18 mouse cellular contexts compared by ENCODE assay signal in genomic region chr11:68979320-68979733, GRCm38 (mm10). TPM values are rescaled to one million over a fixed set of nuclear protein-coding genes. Genes with fewer than 3 reads are reported as not detected.
DNase-seq lines count a peak whose midpoint lies in the region; ATAC-seq and TF ChIP-seq lines count a peak whose summit lies in the region.
"Had no signal": no experiment of that assay in that cellular context is flagged by ENCODE, and none has a peak within 500 bp of the region (broad histone marks: within the 10 kb centered on the region; RNA-seq: fewer than 3 reads in every experiment).

No protein-coding gene starts in this region.

- peak; percentile 35 to 67 for TF ChIP-seq EP300 in MEL (IDR thresholded peaks at IDR 0.05; ENCODE audit: low read depth in 1 of 2, low read length in 2 of 2)

- H3K9ac ChIP-seq in liver, embryonic 12.5 days = no peak overlapping the region
- no peak overlapping the region; the same call in 1 of the 2 replicates for H3K9ac ChIP-seq in MEL (ENCODE audit: control insufficient read depth, low read depth, low read length, poor library complexity, severe bottlenecking)
- H3K9ac ChIP-seq in intestine, embryonic 16.5 days (ENCODE audit: low read depth, low read length) = no peak overlapping the region
- no peak overlapping the region for H3K9ac ChIP-seq in stomach, embryonic 15.5 days
- H3K9ac ChIP-seq in kidney, embryonic 15.5 days = no peak overlapping the region
- H3K9ac ChIP-seq: forebrain, embryonic 12.5 days; heart, embryonic 15.5 days; hindbrain, embryonic 12.5 days; neural tube, embryonic 15.5 days had no signal

- no peaks in the 10 kb centered on the region for H3K9me3 ChIP-seq in liver, embryonic 12.5 days (replicated peaks)
- H3K9me3 ChIP-seq in MEL (replicated peaks; ENCODE audit: insufficient read depth, low read length) = no peaks in the 10 kb centered on the region
- H3K9me3 ChIP-seq in intestine, embryonic 16.5 days (ENCODE audit: control insufficient read depth, low read length) = no peaks in the 10 kb centered on the region
- no peaks in the 10 kb centered on the region for H3K9me3 ChIP-seq in stomach, embryonic 15.5 days
- no peaks in the 10 kb centered on the region for H3K9me3 ChIP-seq in kidney, embryonic 15.5 days (replicated peaks)
- H3K9me3 ChIP-seq: forebrain, embryonic 12.5 days; heart, embryonic 15.5 days; hindbrain, embryonic 12.5 days; neural tube, embryonic 15.5 days had no signal

- H3K36me3 ChIP-seq in liver, embryonic 12.5 days = no peaks in the 10 kb centered on the region
- H3K36me3 ChIP-seq in MEL (ENCODE audit: control insufficient read depth in 1 of 2, insufficient read depth in 2 of 2, low read length in 2 of 2) = peaks cover 0 to 8% of the 10 kb centered on the region in 2 experiments; a peak in 2 of 4 replicates
- H3K36me3 ChIP-seq in intestine, embryonic 16.5 days (ENCODE audit: control insufficient read depth, insufficient read depth, low read length) = no peaks in the 10 kb centered on the region
- H3K36me3 ChIP-seq in stomach, embryonic 15.5 days = no peaks in the 10 kb centered on the region
- H3K36me3 ChIP-seq in kidney, embryonic 15.5 days = no peaks in the 10 kb centered on the region
- H3K36me3 ChIP-seq: forebrain, embryonic 12.5 days; heart, embryonic 15.5 days; hindbrain, embryonic 12.5 days; neural tube, embryonic 15.5 days had no signal

- no peak overlapping the region for H3K4me3 ChIP-seq in liver, embryonic 12.5 days
- peak overlapping the region in 1 of 2 experiments; percentile 6; a peak in 1 of 4 replicates for H3K4me3 ChIP-seq in MEL (ENCODE audit: control insufficient read depth in 1 of 2, insufficient read depth in 1 of 2, low read depth in 2 of 2, low read length in 2 of 2)
- no peak overlapping the region for H3K4me3 ChIP-seq in intestine, embryonic 16.5 days (ENCODE audit: low read length)
- no peak overlapping the region for H3K4me3 ChIP-seq in stomach, embryonic 15.5 days (replicated peaks)
- no peak overlapping the region for H3K4me3 ChIP-seq in kidney, embryonic 15.5 days (replicated peaks)
- H3K4me3 ChIP-seq: forebrain, embryonic 12.5 days; heart, embryonic 15.5 days; hindbrain, embryonic 12.5 days; neural tube, embryonic 15.5 days had no signal

- DNase-seq in liver (no peak), MEL (ENCODE audit: low read depth, low spot score) (peak; percentile 85)
- no peak for DNase-seq in spleen, adult 18-20 months
- no peak for DNase-seq in neural tube, embryonic 10.5 days (ENCODE audit: extremely low spot score, low spot score)
- DNase-seq: adrenal gland, postnatal 36 days; cerebellum, adult 9-11 months; lung, postnatal 14 days; thymus, postnatal 36 days had no signal

- no peak for TF ChIP-seq RAD21 in MEL (IDR thresholded peaks at IDR 0.05; ENCODE audit: low read depth, low read length)

- no peaks in the 10 kb centered on the region for H3K79me2 ChIP-seq in MEL (ENCODE audit: control insufficient read depth, insufficient read depth, low read length, poor library complexity)

- peak overlapping the region; percentile 25; the same call in 1 of the 2 replicates for H3K27ac ChIP-seq in liver, embryonic 12.5 days
- peak overlapping the region; percentile 47 for H3K27ac ChIP-seq in MEL (ENCODE audit: control insufficient read depth, low read depth, low read length)
- H3K27ac ChIP-seq in intestine, embryonic 16.5 days (ENCODE audit: low read length) = peak overlapping the region; percentile 43
- H3K27ac ChIP-seq in stomach, embryonic 15.5 days = peak overlapping the region; percentile 79
- H3K27ac ChIP-seq in kidney, embryonic 15.5 days = no peak overlapping the region
- H3K27ac ChIP-seq: forebrain, embryonic 12.5 days; heart, embryonic 15.5 days; hindbrain, embryonic 12.5 days; neural tube, embryonic 15.5 days had no signal

- no peak for TF ChIP-seq CTCF in MEL (IDR thresholded peaks at IDR 0.05 in 2 of 3, conservative IDR thresholded peaks at IDR 0.05 in 1 of 3; ENCODE audit: control insufficient read depth in 1 of 3, insufficient read depth in 1 of 3, low read depth in 2 of 3, low read length in 3 of 3, poor library complexity in 1 of 3, severe bottlenecking in 1 of 3)

- TF ChIP-seq POLR2A in MEL (IDR thresholded peaks at IDR 0.05; ENCODE audit: control insufficient read depth in 1 of 2, insufficient read depth in 1 of 2, low read depth in 1 of 2, low read length in 2 of 2, poor library complexity in 1 of 2) = no peak

- H3K4me2 ChIP-seq in liver, embryonic 12.5 days = no peak overlapping the region
- no peak overlapping the region for H3K4me2 ChIP-seq in intestine, embryonic 16.5 days (ENCODE audit: low read depth, low read length)
- H3K4me2 ChIP-seq in stomach, embryonic 15.5 days = no peak overlapping the region
- H3K4me2 ChIP-seq in kidney, embryonic 15.5 days = no peak overlapping the region
- H3K4me2 ChIP-seq: forebrain, embryonic 12.5 days; heart, embryonic 15.5 days; hindbrain, embryonic 12.5 days; midbrain, embryonic 11.5 days; neural tube, embryonic 15.5 days had no signal

- H3K27me3 ChIP-seq in liver, embryonic 12.5 days (replicated peaks) = peaks cover 14% of the 10 kb centered on the region; the same call in 1 of the 2 replicates
- no peaks in the 10 kb centered on the region for H3K27me3 ChIP-seq in MEL (ENCODE audit: control insufficient read depth in 1 of 2, insufficient read depth in 2 of 2, low read length in 2 of 2)
- H3K27me3 ChIP-seq in intestine, embryonic 16.5 days (replicated peaks; ENCODE audit: control insufficient read depth, insufficient read depth, low read length) = no peaks in the 10 kb centered on the region
- no peaks in the 10 kb centered on the region for H3K27me3 ChIP-seq in stomach, embryonic 15.5 days (replicated peaks)
- H3K27me3 ChIP-seq in kidney, embryonic 15.5 days = no peaks in the 10 kb centered on the region
- H3K27me3 ChIP-seq: heart, embryonic 15.5 days; neural tube, embryonic 15.5 days had no signal

- ATAC-seq in liver, embryonic 12.5 days = peak; percentile 49; the same call in 1 of the 2 replicates
- peak; percentile 60 for ATAC-seq in intestine, embryonic 16.5 days
- peak; percentile 81 for ATAC-seq in stomach, embryonic 15.5 days (ENCODE audit: insufficient read depth, low FRiP score, low read depth)
- no peak for ATAC-seq in kidney, embryonic 15.5 days (replicated peaks; ENCODE audit: low FRiP score)
- ATAC-seq: inflammation-experienced regulatory T-cells, adult 6 months had no signal

- H3K4me1 ChIP-seq in liver, embryonic 12.5 days = peaks cover 9% of the 10 kb centered on the region
- peaks cover 6 to 10% of the 10 kb centered on the region in 2 experiments for H3K4me1 ChIP-seq in MEL (ENCODE audit: control insufficient read depth in 1 of 2, insufficient read depth in 2 of 2, low read length in 2 of 2)
- H3K4me1 ChIP-seq in intestine, embryonic 16.5 days (ENCODE audit: control insufficient read depth, insufficient read depth, low read length) = peaks cover 6% of the 10 kb centered on the region
- H3K4me1 ChIP-seq in stomach, embryonic 15.5 days = 0 out of 2 replicates have a peak, but pooled peaks cover 5% of the 10 kb centered on the region
- H3K4me1 ChIP-seq in kidney, embryonic 15.5 days = no peaks in the 10 kb centered on the region
- H3K4me1 ChIP-seq: forebrain, embryonic 12.5 days; heart, embryonic 15.5 days; hindbrain, embryonic 12.5 days; neural tube, embryonic 15.5 days had no signal

- WGBS in liver, embryonic 12.5 days (ENCODE audit: insufficient replicate concordance) = 35% methylated on average over 5 of the region's 5 CpGs
- WGBS in intestine, embryonic 16.5 days = 44% methylated on average over 5 of the region's 5 CpGs
- whole genome bisulfite sequencing in stomach, embryonic 15.5 days = 36% methylated on average over 5 of the region's 5 CpGs
- 58% methylated on average over 5 of the region's 5 CpGs for WGBS in kidney, embryonic 15.5 days

RNA-seq across cellular contexts. Expression of gene Rangrf, which starts 4.3 kb away (rescaled TPM):
- polyA plus RNA-seq in liver, embryonic 12.5 days (2016; fragmentation: Nextera tagmentation; extraction: Ambion mirVana) = 54.7 and 61.0 TPM in 2 replicates
- 182 and 207 TPM in 2 replicates for total RNA-seq in MEL (2012; rRNA removed)
- 100 to 1,000 TPM in 1 of 2 experiments, not detected in 1; 159 TPM for polyA plus RNA-seq in MEL (2012; ENCODE audit: insufficient read depth in 1 of 2, insufficient read length in 2 of 2, low read depth in 1 of 2, low replicate concordance in 2 of 2, missing spikeins in 1 of 2)
- 48.2 and 56.7 TPM in 2 replicates for polyA plus RNA-seq in intestine, embryonic 16.5 days (2015; fragmentation: Nextera tagmentation; extraction: Ambion mirVana)
- 55.9 and 63.0 TPM in 2 replicates for polyA plus RNA-seq in stomach, embryonic 15.5 days (2015; fragmentation: Nextera tagmentation; extraction: Ambion mirVana)
- 63.4 and 67.7 TPM in 2 replicates for polyA plus RNA-seq in kidney, embryonic 15.5 days (2015; fragmentation: Nextera tagmentation; extraction: Ambion mirVana)

RNA-seq across cellular contexts. Expression of gene Slc25a35, which starts 11.4 kb away (rescaled TPM):
- polyA plus RNA-seq in liver, embryonic 12.5 days (2016; fragmentation: Nextera tagmentation; extraction: Ambion mirVana) = 0.87 and 0.90 TPM in 2 replicates
- total RNA-seq in MEL (2012; rRNA removed) = 3.3 and 4.9 TPM in 2 replicates
- 1 to 10 TPM in 1 of 2 experiments, not detected in 1; 3.3 TPM for polyA plus RNA-seq in MEL (2012; ENCODE audit: insufficient read depth in 1 of 2, insufficient read length in 2 of 2, low read depth in 1 of 2, low replicate concordance in 2 of 2, missing spikeins in 1 of 2)
- 3.5 and 3.8 TPM in 2 replicates for polyA plus RNA-seq in intestine, embryonic 16.5 days (2015; fragmentation: Nextera tagmentation; extraction: Ambion mirVana)
- polyA plus RNA-seq in stomach, embryonic 15.5 days (2015; fragmentation: Nextera tagmentation; extraction: Ambion mirVana) = 5.1 and 5.3 TPM in 2 replicates
- polyA plus RNA-seq in kidney, embryonic 15.5 days (2015; fragmentation: Nextera tagmentation; extraction: Ambion mirVana) = 4.8 and 5.0 TPM in 2 replicates

RNA-seq across cellular contexts. Expression of gene Arhgef15, which starts 22.0 kb away (rescaled TPM):
- polyA plus RNA-seq in liver, embryonic 12.5 days (2016; fragmentation: Nextera tagmentation; extraction: Ambion mirVana) = 2.9 and 3.0 TPM in 2 replicates
- total RNA-seq in MEL (2012; rRNA removed) = 0.23 TPM in 1 of 2 replicates, not detected in the other
- polyA plus RNA-seq in MEL (2012; ENCODE audit: insufficient read depth in 1 of 2, insufficient read length in 2 of 2, low read depth in 1 of 2, low replicate concordance in 2 of 2, missing spikeins in 1 of 2) = under 1 TPM in 1 of 2 experiments, not detected in 1; 0.74 TPM
- 8.3 and 9.0 TPM in 2 replicates for polyA plus RNA-seq in intestine, embryonic 16.5 days (2015; fragmentation: Nextera tagmentation; extraction: Ambion mirVana)
- 8.5 and 8.8 TPM in 2 replicates for polyA plus RNA-seq in stomach, embryonic 15.5 days (2015; fragmentation: Nextera tagmentation; extraction: Ambion mirVana)
- 15.8 and 19.6 TPM in 2 replicates for polyA plus RNA-seq in kidney, embryonic 15.5 days (2015; fragmentation: Nextera tagmentation; extraction: Ambion mirVana)

RNA-seq across cellular contexts. Expression of gene Pfas, which starts 28.9 kb away (rescaled TPM):
- 42.2 and 44.4 TPM in 2 replicates for polyA plus RNA-seq in liver, embryonic 12.5 days (2016; fragmentation: Nextera tagmentation; extraction: Ambion mirVana)
- total RNA-seq in MEL (2012; rRNA removed) = 124 and 130 TPM in 2 replicates
- polyA plus RNA-seq in MEL (2012; ENCODE audit: insufficient read depth in 1 of 2, insufficient read length in 2 of 2, low read depth in 1 of 2, low replicate concordance in 2 of 2, missing spikeins in 1 of 2) = 100 to 1,000 TPM in 1 of 2 experiments, 10 to 100 TPM in 1; 63.5 to 149 TPM
- 20.5 and 22.5 TPM in 2 replicates for polyA plus RNA-seq in intestine, embryonic 16.5 days (2015; fragmentation: Nextera tagmentation; extraction: Ambion mirVana)
- 31.5 and 33.7 TPM in 2 replicates for polyA plus RNA-seq in stomach, embryonic 15.5 days (2015; fragmentation: Nextera tagmentation; extraction: Ambion mirVana)
- polyA plus RNA-seq in kidney, embryonic 15.5 days (2015; fragmentation: Nextera tagmentation; extraction: Ambion mirVana) = 43.9 and 45.9 TPM in 2 replicates

RNA-seq across cellular contexts. Expression of gene Ctc1, which starts 36.4 kb away (rescaled TPM):
- polyA plus RNA-seq in liver, embryonic 12.5 days (2016; fragmentation: Nextera tagmentation; extraction: Ambion mirVana) = 31.4 and 34.2 TPM in 2 replicates
- 16.0 and 19.5 TPM in 2 replicates for total RNA-seq in MEL (2012; rRNA removed)
- 10 to 100 TPM in 1 of 2 experiments, not detected in 1; 59.1 TPM for polyA plus RNA-seq in MEL (2012; ENCODE audit: insufficient read depth in 1 of 2, insufficient read length in 2 of 2, low read depth in 1 of 2, low replicate concordance in 2 of 2, missing spikeins in 1 of 2)
- polyA plus RNA-seq in intestine, embryonic 16.5 days (2015; fragmentation: Nextera tagmentation; extraction: Ambion mirVana) = 36.8 and 38.5 TPM in 2 replicates
- polyA plus RNA-seq in stomach, embryonic 15.5 days (2015; fragmentation: Nextera tagmentation; extraction: Ambion mirVana) = 40.3 and 45.5 TPM in 2 replicates
- 50.6 and 72.7 TPM in 2 replicates for polyA plus RNA-seq in kidney, embryonic 15.5 days (2015; fragmentation: Nextera tagmentation; extraction: Ambion mirVana)
